Mouse (Mus musculus) kidney, postnatal 36 days (tissue): Measurements from ENCODE around the gene Ube2t.

ENCODE experiments used
- DNase-seq, 2 experiments: peaks; one replicate each; pipeline ENCODE4 v3.0.0; 2021 to 2022; ENCODE audit warnings: mixed read lengths in 2 of 2

Gene Ube2t

GRCm38 (mm10) chr1:134995954-134996353 is 33.6 kb downstream of the Ube2t start:
- peak in 1 of 2 experiments; percentile 26 for DNase-seq

DNA sequence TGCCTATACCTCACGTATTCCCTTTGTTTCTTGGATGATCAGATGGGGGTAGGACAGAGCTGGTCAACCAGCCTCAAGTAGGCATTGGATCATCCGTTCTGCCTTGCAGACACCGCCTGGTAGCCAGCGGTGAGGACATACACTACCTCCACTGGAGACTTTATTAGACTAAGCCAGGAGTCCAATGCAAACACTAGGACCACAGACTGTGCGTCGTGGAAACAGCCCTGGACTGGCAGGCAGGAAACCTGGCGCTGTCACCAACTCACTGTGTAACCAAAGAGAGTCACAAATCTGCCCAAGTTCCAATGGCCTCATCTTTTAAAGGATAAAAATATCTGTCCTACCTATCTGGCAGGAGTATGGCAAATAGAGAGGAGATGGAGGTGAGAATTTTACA is 34.1 kb downstream of the Ube2t start:
- DNase-seq: no peak

GRCm38 (mm10) chr1:134997568-134997967 is 35.2 kb downstream of the Ube2t start:
- DNase-seq: no peak

GRCm38 (mm10) chr1:134998231-134998630 is 35.9 kb downstream of the Ube2t start:
- DNase-seq: no peak

DNA sequence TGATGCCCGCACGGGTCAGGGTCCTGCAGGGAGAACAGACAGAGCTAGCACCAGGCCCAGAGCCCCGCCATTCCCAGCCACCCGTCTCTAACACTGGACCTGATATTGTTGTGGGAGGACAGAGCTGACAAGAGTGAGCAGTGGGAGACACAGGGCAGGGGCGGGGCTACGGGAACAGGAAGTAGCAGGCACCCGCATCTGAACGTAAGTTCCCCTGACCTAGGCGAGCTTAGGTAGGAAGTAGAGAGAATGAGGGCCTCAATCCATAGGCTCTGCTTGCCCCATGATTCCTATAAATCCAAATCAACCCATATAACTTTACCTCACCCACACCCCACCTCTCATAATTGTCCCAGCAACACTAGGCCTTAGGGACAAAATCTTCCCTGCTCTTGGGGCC is 38.2 kb downstream of the Ube2t start:
- DNase-seq: no peak

GRCm38 (mm10) chr1:135003346-135003745 is 41.0 kb downstream of the Ube2t start:
- DNase-seq: no peak

DNA sequence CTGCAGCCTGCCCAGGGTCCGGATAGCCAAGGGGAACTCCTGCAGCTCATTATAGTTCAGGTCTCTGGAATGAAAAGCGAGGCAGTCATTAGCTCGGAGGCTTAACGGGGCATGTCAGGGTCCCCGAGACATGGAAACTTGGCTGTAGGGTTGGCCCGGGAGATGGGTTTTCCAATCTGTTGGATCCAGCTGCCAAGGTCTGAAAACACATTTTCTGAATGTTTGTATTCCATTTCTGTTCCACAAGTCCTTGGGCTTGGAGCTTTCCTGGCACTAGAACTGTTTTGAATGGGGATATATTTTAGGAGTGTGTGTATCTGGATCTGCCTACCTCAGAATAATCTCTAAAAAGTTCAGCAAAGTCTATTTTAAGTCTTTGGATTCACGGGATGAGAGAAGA is 43.3 kb downstream of the Ube2t start:
- DNase-seq: no peak

DNA sequence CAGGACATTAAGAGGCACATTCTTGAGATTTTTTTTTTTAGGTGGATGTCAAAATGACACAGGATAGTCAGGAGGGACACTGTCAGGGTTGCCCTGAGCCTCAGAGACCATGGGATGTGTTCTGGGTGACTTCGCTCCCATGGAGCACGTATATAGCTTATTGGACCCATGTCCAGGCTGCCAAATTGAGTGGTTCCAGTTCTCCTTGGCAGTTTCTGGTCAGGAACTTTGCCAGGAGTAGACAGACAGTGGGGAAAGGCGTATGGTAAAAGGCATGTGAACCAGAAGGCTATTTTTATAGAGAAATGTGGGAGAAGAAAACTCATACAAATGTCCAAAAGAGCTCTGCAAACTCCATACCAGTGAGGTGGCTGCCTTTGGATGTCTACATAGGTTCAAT is 47.5 kb downstream of the Ube2t start:
- DNase-seq: no peak

GRCm38 (mm10) chr1:135011912-135012311 is 49.5 kb downstream of the Ube2t start:
- DNase-seq: no peak

GRCm38 (mm10) chr1:135012472-135012871 is 50.1 kb downstream of the Ube2t start:
- DNase-seq: no peak

DNA sequence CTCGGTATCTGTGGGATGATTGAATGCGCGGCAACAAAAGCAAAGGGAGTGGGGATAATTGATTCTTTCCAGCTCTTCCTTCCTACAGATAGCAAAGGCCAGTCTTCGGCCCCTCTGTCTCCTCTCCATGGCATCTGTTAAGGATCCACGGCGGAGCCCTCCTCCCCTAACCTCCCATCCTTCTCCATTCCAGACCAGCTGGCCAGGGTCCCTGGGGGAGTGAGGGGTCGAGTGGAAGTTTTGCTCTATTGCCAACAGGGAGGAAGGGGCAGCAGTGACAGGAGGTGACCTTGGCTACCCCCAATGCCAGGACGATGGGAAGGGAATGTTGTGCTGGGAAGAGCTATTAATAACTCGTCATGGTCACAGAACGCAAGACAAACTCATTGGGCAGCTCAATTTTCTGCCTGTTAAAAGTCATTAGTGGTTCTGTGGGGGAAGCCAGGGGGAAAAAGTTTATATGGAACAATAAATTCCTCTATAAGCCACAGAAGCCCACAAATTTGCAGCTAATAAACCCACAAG is 52.6 kb downstream of the Ube2t start:
- DNase-seq: no peak

DNA sequence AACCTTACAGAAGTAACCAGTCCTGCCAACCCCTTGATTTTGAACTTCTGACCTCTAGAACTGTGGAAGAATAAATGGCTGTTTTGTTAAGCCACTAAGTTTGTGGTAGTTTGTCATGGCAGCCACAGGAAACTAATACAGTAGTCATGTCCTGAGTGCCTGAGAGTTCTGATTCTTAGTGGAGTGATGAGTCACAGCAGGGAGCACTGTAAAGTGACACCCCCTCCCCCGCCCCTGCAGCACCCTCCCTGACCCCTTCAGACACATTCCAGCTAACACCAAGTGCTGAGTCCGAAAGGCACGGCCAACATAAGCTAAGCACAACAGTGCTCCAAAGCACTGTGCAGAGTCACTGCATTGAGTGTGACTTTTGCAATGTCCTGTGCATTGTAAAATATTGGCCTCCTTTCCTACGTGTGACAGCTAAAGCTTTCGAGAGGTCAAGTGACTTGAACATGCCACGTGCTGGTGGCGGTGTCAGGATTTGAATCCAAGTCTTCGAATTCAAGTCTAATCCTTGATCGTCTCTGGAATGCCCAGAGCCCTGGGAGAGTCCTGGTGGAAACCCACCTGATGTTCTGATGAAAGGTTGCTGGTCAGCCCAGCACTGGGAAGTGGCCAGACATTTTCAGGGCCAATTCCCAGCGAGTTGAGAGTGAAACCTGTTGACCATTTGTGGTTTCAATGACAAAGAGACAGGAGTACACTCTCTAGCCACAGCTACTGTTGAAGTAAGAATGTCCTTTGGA is 54.7 kb downstream of the Ube2t start:
- no peak for DNase-seq

DNA sequence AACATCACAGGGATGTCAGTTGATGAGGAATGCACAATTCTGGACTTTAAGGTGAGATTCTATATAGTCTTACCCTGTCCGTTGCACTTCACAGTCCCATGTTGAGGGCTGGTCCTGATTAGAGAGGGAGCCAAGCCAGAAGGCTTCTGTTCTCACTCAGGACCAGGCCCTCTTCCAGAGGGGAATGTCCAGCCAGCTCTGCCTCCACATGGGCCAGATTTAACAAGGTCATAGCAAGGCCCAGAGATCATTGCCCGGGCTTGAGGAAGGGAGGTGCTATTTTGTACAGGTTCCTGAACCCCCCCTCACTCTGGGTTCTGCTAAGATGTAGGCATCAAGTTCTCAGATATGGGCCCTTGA is 55.3 kb downstream of the Ube2t start:
- no peak for DNase-seq

DNA sequence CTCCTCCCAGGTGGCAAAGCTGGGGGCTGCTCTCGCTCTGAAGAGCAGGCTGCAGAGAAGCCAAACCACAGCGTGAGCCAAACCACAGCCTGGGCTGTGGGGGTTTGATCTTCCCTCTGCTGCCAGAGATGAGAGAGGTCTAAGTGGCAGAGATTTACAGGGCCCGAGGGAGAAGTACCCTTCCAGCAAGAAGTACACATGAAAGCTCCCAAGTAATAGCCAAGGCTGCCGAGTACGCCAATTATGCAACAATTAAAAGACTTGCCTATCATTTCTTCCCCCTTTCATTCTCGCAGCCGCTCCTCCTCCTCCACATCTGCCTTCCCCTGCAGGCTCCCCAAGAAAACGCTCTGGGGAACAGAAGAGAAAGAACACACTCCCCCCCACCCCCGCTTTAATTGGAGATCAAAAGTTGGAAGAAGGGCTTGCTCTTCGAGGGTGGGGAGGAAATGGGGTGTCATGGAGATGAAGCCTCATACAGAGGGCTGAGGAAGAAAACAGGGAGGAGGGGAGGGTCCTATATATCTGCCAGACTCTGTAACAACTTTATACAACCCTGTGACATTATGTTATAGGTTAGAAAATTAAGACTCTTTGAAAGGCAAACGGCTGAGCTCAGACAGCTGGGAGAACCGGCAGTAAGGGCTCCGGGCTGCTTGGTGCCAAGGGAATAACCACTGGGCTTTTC is 56.9 kb downstream of the Ube2t start:
- DNase-seq: no peak

DNA sequence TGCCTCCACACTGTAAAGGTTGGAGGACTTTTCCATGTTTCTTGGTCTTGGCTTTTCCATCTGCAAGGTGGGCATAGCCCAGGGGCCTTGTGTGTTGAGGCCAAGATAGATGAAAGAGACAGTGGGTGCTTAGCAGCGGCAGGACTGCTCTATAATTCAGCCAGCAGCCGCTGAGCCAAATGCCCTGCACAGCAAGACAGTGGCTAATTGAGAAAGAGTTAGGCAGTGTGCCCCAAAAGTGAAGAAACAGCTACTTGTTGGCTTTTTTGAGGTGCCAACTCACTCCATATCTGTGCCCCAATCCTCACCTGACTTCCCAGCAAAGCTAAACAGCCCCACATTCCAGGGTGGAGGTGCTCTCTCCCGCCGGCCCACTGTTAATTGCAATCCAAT is 57.4 kb downstream of the Ube2t start:
- no peak for DNase-seq

DNA sequence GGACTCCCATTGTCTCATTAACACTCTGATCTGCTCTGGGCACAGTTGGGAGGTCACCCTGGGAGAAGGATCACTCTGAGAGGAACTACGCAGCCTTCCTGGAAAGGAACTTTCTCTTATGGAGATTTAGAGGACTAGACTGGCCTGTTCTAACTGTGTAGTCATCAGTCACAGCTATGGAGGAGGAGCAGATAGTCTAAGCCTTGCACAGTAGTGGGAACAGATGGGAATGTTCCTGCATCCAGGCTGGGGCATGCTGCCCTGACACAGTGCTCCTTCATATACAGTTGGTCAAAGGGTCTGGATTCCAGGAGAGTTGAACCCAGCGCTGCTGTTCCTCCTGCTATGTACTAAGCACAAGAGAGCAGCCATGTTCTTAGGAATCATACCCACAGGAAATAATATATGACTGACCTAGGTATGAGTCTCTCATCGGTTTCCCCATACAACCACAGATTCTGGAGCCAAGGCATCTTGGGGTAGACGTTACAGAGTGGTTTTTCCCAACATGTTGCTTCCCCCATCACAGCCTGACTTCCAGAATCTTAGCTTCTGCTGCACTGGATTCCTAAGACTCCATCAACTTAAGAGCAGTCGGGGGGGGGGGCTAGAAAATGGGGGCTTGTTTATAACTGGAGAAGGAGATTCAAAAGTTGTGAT is 58.0 kb downstream of the Ube2t start:
- no peak for DNase-seq

- peak; percentile 14 to 38 for DNase-seq
These were observed 58.6 kb downstream of the Ube2t start for GRCm38 (mm10) chr1:135020970-135021369.

- no peak for DNase-seq
These were observed 59.6 kb downstream of the Ube2t start for GRCm38 (mm10) chr1:135021936-135022335.

DNA sequence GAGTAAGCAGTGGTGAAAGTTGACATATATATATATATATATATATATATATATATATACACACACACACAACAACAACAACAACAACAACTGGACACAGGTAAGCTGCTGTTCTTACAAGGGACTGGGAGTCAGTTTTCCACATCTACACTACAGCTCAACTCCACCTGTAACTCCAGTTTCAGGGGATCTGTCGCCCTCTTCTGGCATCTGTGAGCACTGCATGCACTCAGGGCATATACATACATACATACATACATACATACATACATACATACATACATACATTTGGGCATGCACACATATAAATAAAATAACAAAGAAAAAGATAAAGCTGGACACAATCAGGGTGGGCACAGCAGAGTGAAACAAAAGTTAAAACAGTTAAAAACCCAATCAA is 61.2 kb downstream of the Ube2t start:
- DNase-seq: no peak
